Comparison of ENCODE assay signal across 12 mouse cellular contexts in genomic region chr11:114576803-114577202, GRCm38 (mm10).
DNase-seq lines count a peak whose midpoint lies in the region; ATAC-seq and TF ChIP-seq lines count a peak whose summit lies in the region.
"Had no signal": no experiment of that assay in that cellular context is flagged by ENCODE, and none has a peak within 500 bp of the region (broad histone marks: within the 10 kb centered on the region; RNA-seq: fewer than 3 reads in every experiment).

No protein-coding gene starts in this region.

- ATAC-seq in liver, embryonic 12.5 days: no peak
- no peak for ATAC-seq in forebrain, postnatal 0 days

- H3K9me3 ChIP-seq in liver, embryonic 12.5 days (replicated peaks): no peaks in the 10 kb centered on the region; the same call in 1 of the 2 replicates
- no peaks in the 10 kb centered on the region for H3K9me3 ChIP-seq in ES-E14 (ENCODE audit: control insufficient read depth, insufficient read depth, low read depth, low read length)
- peaks cover 12% of the 10 kb centered on the region for H3K9me3 ChIP-seq in forebrain, postnatal 0 days (ENCODE audit: low read length)

- no peaks in the 10 kb centered on the region for H3K27me3 ChIP-seq in liver, adult 2 months (ENCODE audit: control insufficient read depth, insufficient read depth, low read length)
- H3K27me3 ChIP-seq in liver, embryonic 12.5 days (replicated peaks): peaks cover 2% of the 10 kb centered on the region
- no peaks in the 10 kb centered on the region for H3K27me3 ChIP-seq in forebrain, postnatal 0 days (ENCODE audit: insufficient read depth, low read length)

- 84% methylated on average over 8 of the region's 8 CpGs for WGBS in liver, adult 2 months
- WGBS in liver, embryonic 12.5 days (ENCODE audit: insufficient replicate concordance): 64% methylated on average over 8 of the region's 8 CpGs
- 90% methylated on average over 8 of the region's 8 CpGs for WGBS in forebrain, postnatal 0 days

- no peak for TF ChIP-seq POLR2A in liver, adult 2 months (IDR thresholded peaks at IDR 0.05; ENCODE audit: extremely low read depth, insufficient read depth, low read length)
- TF ChIP-seq POLR2A in cortical plate, adult 2 months (IDR thresholded peaks at IDR 0.05; ENCODE audit: extremely low read depth, insufficient read depth, low read length): no peak

- no peak for DNase-seq in liver, adult 2 months (ENCODE audit: extremely low read depth, low read depth, low spot score)
- DNase-seq in ES-E14 (ENCODE audit: low read depth, low spot score): no peak
- DNase-seq in thymus, postnatal 10 days (ENCODE audit: low spot score in 2 of 2): peak; percentile 22 to 62
- DNase-seq in forebrain, postnatal 0 days: no peak
- DNase-seq in frontal cortex, postnatal 10 days (ENCODE audit: low spot score in 2 of 2): no peak
- no peak for DNase-seq in right cerebral cortex, adult 2 months (ENCODE audit: low spot score in 2 of 2)
- DNase-seq: gastrocnemius, postnatal 25 days; heart, postnatal 36 days; left cerebral cortex, postnatal 4 days had no signal

- no peak overlapping the region for H3K9ac ChIP-seq in liver, adult 2 months (ENCODE audit: low read depth, low read length)
- H3K9ac ChIP-seq in liver, embryonic 12.5 days: no peak overlapping the region
- H3K9ac ChIP-seq in ES-E14 (ENCODE audit: insufficient read depth, low read depth, low read length, poor library complexity, severe bottlenecking): peak overlapping the region; percentile 1; the same call in 1 of the 2 replicates
- no peak overlapping the region for H3K9ac ChIP-seq in forebrain, postnatal 0 days

- in situ Hi-C loops in ES-E14 (cut with MboI; ENCODE audit: low sequenced_read_pairs in 2 of 2, unreplicated experiment in 2 of 2): no loop called here

- no peaks in the 10 kb centered on the region for H3K36me3 ChIP-seq in liver, adult 2 months (ENCODE audit: control insufficient read depth, insufficient read depth, low read length)
- H3K36me3 ChIP-seq in liver, embryonic 12.5 days: no peaks in the 10 kb centered on the region
- no peaks in the 10 kb centered on the region for H3K36me3 ChIP-seq in ES-E14 (ENCODE audit: control insufficient read depth, insufficient read depth, low read length, poor library complexity, severe bottlenecking)
- H3K36me3 ChIP-seq in forebrain, postnatal 0 days (ENCODE audit: insufficient read depth): no peaks in the 10 kb centered on the region

- H3K4me3 ChIP-seq in liver, adult 2 months (ENCODE audit: insufficient read depth, low read depth, low read length): no peak overlapping the region
- no peak overlapping the region for H3K4me3 ChIP-seq in liver, embryonic 12.5 days
- no peak overlapping the region; a peak in 1 of 4 replicates for H3K4me3 ChIP-seq in ES-E14 (ENCODE audit: insufficient read depth in 1 of 2, low read depth in 1 of 2, low read length in 2 of 2, poor library complexity in 1 of 2, severe bottlenecking in 1 of 2)
- no peak overlapping the region for H3K4me3 ChIP-seq in cortical plate, adult 2 months (ENCODE audit: insufficient read depth, low read length)
- no peak overlapping the region for H3K4me3 ChIP-seq in forebrain, postnatal 0 days (ENCODE audit: low read depth, low read length)

- no peak overlapping the region for H3K27ac ChIP-seq in liver, adult 2 months (replicated peaks; ENCODE audit: insufficient read depth, low read depth, low read length)
- no peak overlapping the region for H3K27ac ChIP-seq in liver, embryonic 12.5 days
- H3K27ac ChIP-seq in ES-E14 (ENCODE audit: insufficient read depth, low read depth, low read length, poor library complexity, severe bottlenecking): no peak overlapping the region
- no peak overlapping the region for H3K27ac ChIP-seq in cortical plate, adult 2 months (ENCODE audit: insufficient read depth, low read length)
- no peak overlapping the region for H3K27ac ChIP-seq in forebrain, postnatal 0 days (ENCODE audit: low read depth, low read length)

- no peak overlapping the region for H3K4me2 ChIP-seq in liver, embryonic 12.5 days
- H3K4me2 ChIP-seq in forebrain, postnatal 0 days (ENCODE audit: low read depth): no peak overlapping the region
- H3K4me2 ChIP-seq: midbrain, embryonic 11.5 days had no signal

- H3K4me1 ChIP-seq in liver, adult 2 months (ENCODE audit: control insufficient read depth, insufficient read depth, low read length): no peaks in the 10 kb centered on the region
- no peaks in the 10 kb centered on the region for H3K4me1 ChIP-seq in liver, embryonic 12.5 days
- H3K4me1 ChIP-seq in ES-E14 (ENCODE audit: control insufficient read depth in 2 of 2, insufficient read depth in 2 of 2, low read length in 2 of 2, poor library complexity in 1 of 2): peaks cover 12 to 20% of the 10 kb centered on the region in 2 experiments; a peak in 3 of 4 replicates
- no peaks in the 10 kb centered on the region for H3K4me1 ChIP-seq in cortical plate, adult 2 months (ENCODE audit: control insufficient read depth, insufficient read depth, low read length)
- H3K4me1 ChIP-seq in forebrain, postnatal 0 days (ENCODE audit: insufficient read depth): no peaks in the 10 kb centered on the region

- peak; percentile 32; the same call in 1 of the 2 replicates for TF ChIP-seq CTCF in liver, adult 2 months (IDR thresholded peaks at IDR 0.05; ENCODE audit: low read depth, low read length)
- TF ChIP-seq CTCF in cortical plate, adult 2 months (IDR thresholded peaks at IDR 0.05; ENCODE audit: extremely low read depth, insufficient read depth, low read length): 0 out of 2 replicates have a peak, but pooled peaks have one; percentile 10
- TF ChIP-seq CTCF in forebrain, postnatal 0 days (IDR thresholded peaks at IDR 0.05; ENCODE audit: low read depth): no peak

- H3K79me2 ChIP-seq in liver, adult 2 months (ENCODE audit: control insufficient read depth, insufficient read depth, low read length): no peaks in the 10 kb centered on the region

TF ChIP-seq in ES-E14, 5 proteins besides CTCF, POLR2A, EP300 and RAD21:
- TF ChIP-seq ZNF384 (IDR thresholded peaks at IDR 0.05; ENCODE audit: low read depth, low read length): no peak
- TF ChIP-seq ZC3H11A (IDR thresholded peaks at IDR 0.05; ENCODE audit: borderline replicate concordance, low read depth, low read length): peak; percentile 51
TF ChIP-seq in ES-E14: peak in this region for 1.

Comparison
In these comparisons a context has a peak if more than half of its experiments do, and no peak if none do; other contexts are left out.
1. DNase-seq: peak in thymus, postnatal 10 days (2 of 2); none in liver, adult 2 months (single experiment), ES-E14 (single experiment), forebrain, postnatal 0 days (single experiment), frontal cortex, postnatal 10 days (0 of 2) and right cerebral cortex, adult 2 months (0 of 2).